Comparison of ENCODE assay signal across 8 mouse cellular contexts in genomic region chr5:135148715-135149052, GRCm38 (mm10). TPM values are rescaled to one million over a fixed set of nuclear protein-coding genes. Genes with fewer than 3 reads are reported as not detected.
DNase-seq lines count a peak whose midpoint lies in the region; ATAC-seq and TF ChIP-seq lines count a peak whose summit lies in the region.

No protein-coding gene starts in this region.

- WGBS in cerebellum, adult 2 months, result under 1% methylated on average over 13 of the region's 13 CpGs
- 0% methylated on average over 13 of the region's 13 CpGs for WGBS in neural tube, embryonic 11.5 days
- under 1% methylated on average over 13 of the region's 13 CpGs for WGBS in limb, embryonic 15.5 days
- WGBS in stomach, embryonic 16.5 days, result under 1% methylated on average over 13 of the region's 13 CpGs

- H3K36me3 ChIP-seq in neural tube, embryonic 11.5 days (ENCODE audit: control insufficient read depth, insufficient read depth, low read length), result no peaks in the 10 kb centered on the region
- peaks cover 14% of the 10 kb centered on the region for H3K36me3 ChIP-seq in limb, embryonic 15.5 days
- no peaks in the 10 kb centered on the region for H3K36me3 ChIP-seq in stomach, embryonic 16.5 days (ENCODE audit: control insufficient read depth, insufficient read depth, low read length)

- no peak for TF ChIP-seq CTCF in cerebellum, adult 2 months (IDR thresholded peaks at IDR 0.05; ENCODE audit: borderline replicate concordance, insufficient read depth, low read depth, low read length)

- H3K4me2 ChIP-seq in neural tube, embryonic 11.5 days (ENCODE audit: low read depth), result peak overlapping the region; percentile 90
- H3K4me2 ChIP-seq in limb, embryonic 15.5 days, result peak overlapping the region; percentile 60
- peak overlapping the region; percentile 66 for H3K4me2 ChIP-seq in stomach, embryonic 16.5 days (ENCODE audit: low read depth, low read length)

- H3K9me3 ChIP-seq in neural tube, embryonic 11.5 days (ENCODE audit: control insufficient read depth, low read length), result no peaks in the 10 kb centered on the region
- no peaks in the 10 kb centered on the region for H3K9me3 ChIP-seq in limb, embryonic 15.5 days
- H3K9me3 ChIP-seq in stomach, embryonic 16.5 days (replicated peaks; ENCODE audit: control insufficient read depth, low read length), result no peaks in the 10 kb centered on the region

- H3K27ac ChIP-seq in cerebellum, adult 2 months (ENCODE audit: insufficient read depth, low read length), result no peak overlapping the region
- H3K27ac ChIP-seq in neural tube, embryonic 11.5 days (ENCODE audit: low read depth, low read length), result peak overlapping the region; percentile 45; the same call in 1 of the 2 replicates
- H3K27ac ChIP-seq in limb, embryonic 15.5 days, result peak overlapping the region; percentile 97
- H3K27ac ChIP-seq in stomach, embryonic 16.5 days (ENCODE audit: low read length), result peak overlapping the region; percentile 96

- H3K4me3 ChIP-seq in cerebellum, adult 2 months (replicated peaks; ENCODE audit: insufficient read depth, low read depth, low read length), result peak overlapping the region; percentile 77
- peak overlapping the region; percentile 77 for H3K4me3 ChIP-seq in neural tube, embryonic 11.5 days (ENCODE audit: low read depth, low read length)
- peak overlapping the region; percentile 87 for H3K4me3 ChIP-seq in limb, embryonic 15.5 days
- H3K4me3 ChIP-seq in stomach, embryonic 16.5 days (replicated peaks; ENCODE audit: low read length), result peak overlapping the region; percentile 72

- intact Hi-C loops in left cerebral cortex, postnatal 14 days (cut with DNase I), result loop anchor here (2.0 kb wide), 1 partner anchor 38 kb away; the partner anchor contains the start of gene Baz1b

- ATAC-seq in cerebellum, adult (ENCODE audit: insufficient number of reproducible peaks, low FRiP score, low TSS enrichment), result no peak
- ATAC-seq in neural tube, embryonic 11.5 days (ENCODE audit: insufficient read depth, low FRiP score, low TSS enrichment), result no peak; the same call in 1 of the 2 replicates
- ATAC-seq in limb, embryonic 15.5 days (ENCODE audit: insufficient number of reproducible peaks, low FRiP score, low TSS enrichment, low read depth), result 0 out of 2 replicates have a peak, but pooled peaks have one; percentile 0
- no peak for ATAC-seq in stomach, embryonic 16.5 days (ENCODE audit: insufficient read depth, low FRiP score)

- no peak for DNase-seq in cerebellum, adult 2 months
- DNase-seq in neural tube, embryonic 11.5 days (ENCODE audit: low spot score), result no peak
- DNase-seq in neural tube, embryonic 10.5 days (ENCODE audit: extremely low spot score, low spot score), result no peak
- no peak for DNase-seq in frontal cortex, postnatal 25 days (ENCODE audit: low spot score in 2 of 2)
- no peak for DNase-seq in left cerebral cortex, postnatal 14 days (ENCODE audit: low spot score in 2 of 2)

- no peaks in the 10 kb centered on the region for H3K27me3 ChIP-seq in cerebellum, adult 2 months (ENCODE audit: control insufficient read depth, insufficient read depth, low read length)
- no peaks in the 10 kb centered on the region for H3K27me3 ChIP-seq in neural tube, embryonic 11.5 days (ENCODE audit: control insufficient read depth, insufficient read depth, low read length)
- H3K27me3 ChIP-seq in limb, embryonic 15.5 days, result no peaks in the 10 kb centered on the region
- H3K27me3 ChIP-seq in stomach, embryonic 16.5 days (ENCODE audit: control insufficient read depth, insufficient read depth, low read length), result no peaks in the 10 kb centered on the region

- H3K9ac ChIP-seq in neural tube, embryonic 11.5 days (ENCODE audit: low read length), result peak overlapping the region; percentile 49
- H3K9ac ChIP-seq in limb, embryonic 15.5 days, result peak overlapping the region; percentile 39; the same call in 1 of the 2 replicates
- peak overlapping the region; percentile 70 for H3K9ac ChIP-seq in stomach, embryonic 16.5 days (ENCODE audit: low read length)

- no peak for TF ChIP-seq POLR2A in cerebellum, adult 2 months (IDR thresholded peaks at IDR 0.05; ENCODE audit: borderline replicate concordance, insufficient read depth, low read length)

- H3K4me1 ChIP-seq in cerebellum, adult 2 months (ENCODE audit: control insufficient read depth, insufficient read depth, low read length), result no peaks in the 10 kb centered on the region
- no peaks in the 10 kb centered on the region for H3K4me1 ChIP-seq in neural tube, embryonic 11.5 days (ENCODE audit: control insufficient read depth, insufficient read depth, low read length)
- peaks cover 13% of the 10 kb centered on the region for H3K4me1 ChIP-seq in limb, embryonic 15.5 days
- H3K4me1 ChIP-seq in stomach, embryonic 16.5 days (ENCODE audit: control insufficient read depth, insufficient read depth, low read length), result peaks cover 7% of the 10 kb centered on the region

RNA-seq across cellular contexts. Expression of gene Tbl2, which starts 0.8 kb away (rescaled TPM):
- polyA plus RNA-seq in cerebellum, adult 2 months (2012; rRNA removed), result 17.6 and 18.5 TPM in 2 replicates
- polyA plus RNA-seq in neural tube, embryonic 11.5 days (2014; fragmentation: Nextera tagmentation; extraction: Ambion mirVana), result 19.3 and 23.2 TPM in 2 replicates
- polyA plus RNA-seq in limb, embryonic 15.5 days (2015; fragmentation: Nextera tagmentation; extraction: Ambion mirVana), result 30.1 and 33.4 TPM in 2 replicates
- polyA plus RNA-seq in stomach, embryonic 16.5 days (2015; fragmentation: Nextera tagmentation; extraction: Ambion mirVana), result 23.9 and 26.4 TPM in 2 replicates
- total RNA-seq in left cerebral cortex, postnatal 14 days (2021), result 10 to 100 TPM; 28.1 to 28.2 TPM

RNA-seq across cellular contexts. Expression of gene Bcl7b, which starts 19.4 kb away (rescaled TPM):
- 64.4 TPM in 2 replicates for polyA plus RNA-seq in cerebellum, adult 2 months (2012; rRNA removed)
- 44.0 and 45.3 TPM in 2 replicates for polyA plus RNA-seq in neural tube, embryonic 11.5 days (2014; fragmentation: Nextera tagmentation; extraction: Ambion mirVana)
- polyA plus RNA-seq in limb, embryonic 15.5 days (2015; fragmentation: Nextera tagmentation; extraction: Ambion mirVana), result 47.6 and 50.4 TPM in 2 replicates
- 50.1 and 54.6 TPM in 2 replicates for polyA plus RNA-seq in stomach, embryonic 16.5 days (2015; fragmentation: Nextera tagmentation; extraction: Ambion mirVana)
- 10 to 100 TPM; 41.5 to 44.9 TPM for total RNA-seq in left cerebral cortex, postnatal 14 days (2021)

RNA-seq across cellular contexts. Expression of gene Baz1b, which starts 38.4 kb away (rescaled TPM):
- polyA plus RNA-seq in cerebellum, adult 2 months (2012; rRNA removed), result 75.3 and 77.4 TPM in 2 replicates
- 60.3 and 66.3 TPM in 2 replicates for polyA plus RNA-seq in neural tube, embryonic 11.5 days (2014; fragmentation: Nextera tagmentation; extraction: Ambion mirVana)
- 34.3 and 38.4 TPM in 2 replicates for polyA plus RNA-seq in limb, embryonic 15.5 days (2015; fragmentation: Nextera tagmentation; extraction: Ambion mirVana)
- 24.3 and 28.5 TPM in 2 replicates for polyA plus RNA-seq in stomach, embryonic 16.5 days (2015; fragmentation: Nextera tagmentation; extraction: Ambion mirVana)
- 10 to 100 TPM; 51.9 to 55.1 TPM for total RNA-seq in left cerebral cortex, postnatal 14 days (2021)

RNA-seq across cellular contexts. Expression of gene Mlxipl, which starts 59.0 kb away (rescaled TPM):
- polyA plus RNA-seq in cerebellum, adult 2 months (2012; rRNA removed), result 2.0 TPM in 2 replicates
- 0.60 and 0.65 TPM in 2 replicates for polyA plus RNA-seq in neural tube, embryonic 11.5 days (2014; fragmentation: Nextera tagmentation; extraction: Ambion mirVana)
- polyA plus RNA-seq in limb, embryonic 15.5 days (2015; fragmentation: Nextera tagmentation; extraction: Ambion mirVana), result 0.82 and 0.86 TPM in 2 replicates
- 3.8 and 4.7 TPM in 2 replicates for polyA plus RNA-seq in stomach, embryonic 16.5 days (2015; fragmentation: Nextera tagmentation; extraction: Ambion mirVana)
- 1 to 10 TPM; 4.0 to 4.5 TPM for total RNA-seq in left cerebral cortex, postnatal 14 days (2021)
